Mouse (Mus musculus) activated CD4-positive, CD25-positive, alpha-beta regulatory T cell (primary cell): ENCODE results near the gene Tex28. TPM values are rescaled to one million over a fixed set of nuclear protein-coding genes. Genes with fewer than 3 reads are reported as not detected.

ENCODE experiments used
- polyA plus RNA-seq, 2 experiments: library from polyadenylated mRNA; unstranded; fragments of 100-300 nt; shearing (Covaris generic); gene quantifications; one replicate each; pipeline ENCODE4 v1.2.1; 2017

Tex28 gene
- not detected for polyA plus RNA-seq

GRCm38 (mm10) chrX:74167738-74168137 lies at the start of gene Tex28:
Gene Tex28 (minus strand): TSS chrX:74167838.

GRCm38 (mm10) chrX:74176959-74177358 lies 9.3 kb upstream of the Tex28 start, which contains the start of gene Tktl1:
Gene Tktl1 (plus strand): TSS chrX:74177259.

GRCm38 (mm10) chrX:74135263-74135662 lies 32.4 kb downstream of the Tex28 start, which contains the start of gene Mecp2:
Gene Mecp2 (minus strand): TSS chrX:74135363.

DNA sequence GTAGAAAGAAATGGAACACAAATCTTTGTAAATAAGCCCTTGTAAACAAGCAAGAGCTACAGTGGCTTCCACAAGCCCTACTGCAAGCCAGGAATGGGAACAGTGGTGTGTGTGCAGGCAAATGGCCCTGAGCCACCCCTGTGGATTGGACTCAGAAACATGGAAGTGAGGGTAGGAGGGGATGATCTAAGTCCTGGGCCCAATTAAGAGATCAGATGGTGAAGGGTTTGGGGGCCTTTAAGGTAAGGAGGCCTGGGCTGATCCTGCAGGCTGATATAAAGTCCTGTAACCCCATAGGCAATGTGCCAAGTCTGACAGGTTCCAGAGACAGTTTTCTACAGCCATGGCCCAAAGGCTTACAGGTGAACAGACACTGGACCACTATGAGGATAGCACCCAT lies 40.5 kb downstream of the Tex28 start, which contains the start of gene Opn1mw:
Gene Opn1mw, plus strand, starts transcription at position 301 of the 400 bp plus-strand sequence.

Other genes with a start within 250 kb of the Tex28 start
- gene Arhgap4, start 246.0 kb downstream of the Tex28 start, polyA plus RNA-seq, result 100 to 1,000 TPM; 174 to 277 TPM
- gene Naa10, start 245.9 kb downstream of the Tex28 start, polyA plus RNA-seq, result 100 to 1,000 TPM; 226 to 247 TPM
- 10 to 100 TPM in 1 of 2 experiments, 1 to 10 TPM in 1; 8.5 to 12.2 TPM for gene Renbp, start 237.0 kb downstream of the Tex28 start, polyA plus RNA-seq
- 10 to 100 TPM; 25.4 to 45.1 TPM for gene Hcfc1, start 201.5 kb downstream of the Tex28 start, polyA plus RNA-seq
- gene Irak1, start 143.9 kb downstream of the Tex28 start, polyA plus RNA-seq, result 100 to 1,000 TPM; 147 to 160 TPM
- gene Opn1mw, start 40.4 kb downstream of the Tex28 start, polyA plus RNA-seq, result not detected
- 10 to 100 TPM; 27.2 to 34.9 TPM for gene Mecp2, start 32.5 kb downstream of the Tex28 start, polyA plus RNA-seq
- 1 to 10 TPM; 1.6 to 5.7 TPM for gene Tktl1, start 9.4 kb upstream of the Tex28 start, polyA plus RNA-seq
- gene Flna, start 82.0 kb upstream of the Tex28 start, polyA plus RNA-seq, result 100 to 1,000 TPM; 127 to 290 TPM
- 10 to 100 TPM; 69.5 to 74.3 TPM for gene Emd, start 86.8 kb upstream of the Tex28 start, polyA plus RNA-seq
- 10 to 100 TPM; 31.8 to 59.8 TPM for gene Rpl10, start 103.0 kb upstream of the Tex28 start, polyA plus RNA-seq
- gene Taz, start 114.1 kb upstream of the Tex28 start, polyA plus RNA-seq, result 100 to 1,000 TPM; 107 to 144 TPM
- gene Dnase1l1, start 114.5 kb upstream of the Tex28 start, polyA plus RNA-seq, result 10 to 100 TPM; 17.9 to 18.4 TPM
- gene Atp6ap1, start 129.3 kb upstream of the Tex28 start, polyA plus RNA-seq, result 100 to 1,000 TPM; 143 to 153 TPM
- 100 to 1,000 TPM; 223 to 256 TPM for gene Gdi1, start 137.2 kb upstream of the Tex28 start, polyA plus RNA-seq
- gene Fam50a, start 145.2 kb upstream of the Tex28 start, polyA plus RNA-seq, result 10 to 100 TPM; 67.2 to 91.4 TPM
- gene Plxna3, start 161.2 kb upstream of the Tex28 start, polyA plus RNA-seq, result 1 to 10 TPM; 2.0 to 3.2 TPM
- gene Lage3, start 185.8 kb upstream of the Tex28 start, polyA plus RNA-seq, result 10 to 100 TPM; 54.4 to 73.1 TPM
- gene Ubl4a, start 205.4 kb upstream of the Tex28 start, polyA plus RNA-seq, result 10 to 100 TPM; 50.8 to 64.5 TPM
- 10 to 100 TPM; 27.8 to 37.9 TPM for gene Slc10a3, start 205.5 kb upstream of the Tex28 start, polyA plus RNA-seq
- gene Fam3a, start 225.4 kb upstream of the Tex28 start, polyA plus RNA-seq, result 10 to 100 TPM; 30.1 to 32.3 TPM
- 10 to 100 TPM; 28.4 to 37.6 TPM for gene Ikbkg, start 225.5 kb upstream of the Tex28 start, polyA plus RNA-seq